Mouse (Mus musculus) right cerebral cortex, postnatal 10 days (tissue): ENCODE measurements around the gene Akap2.

Source experiments
- DNase-seq, 2 experiments: peaks; one replicate each; pipeline ENCODE4 v3.0.0; 2021; ENCODE audit warnings: low spot score in 2 of 2

Akap2 gene

GRCm38 (mm10) chr4:57757997-57758396, 40.5 kb downstream of the Akap2 start:
- no peak for DNase-seq

DNA sequence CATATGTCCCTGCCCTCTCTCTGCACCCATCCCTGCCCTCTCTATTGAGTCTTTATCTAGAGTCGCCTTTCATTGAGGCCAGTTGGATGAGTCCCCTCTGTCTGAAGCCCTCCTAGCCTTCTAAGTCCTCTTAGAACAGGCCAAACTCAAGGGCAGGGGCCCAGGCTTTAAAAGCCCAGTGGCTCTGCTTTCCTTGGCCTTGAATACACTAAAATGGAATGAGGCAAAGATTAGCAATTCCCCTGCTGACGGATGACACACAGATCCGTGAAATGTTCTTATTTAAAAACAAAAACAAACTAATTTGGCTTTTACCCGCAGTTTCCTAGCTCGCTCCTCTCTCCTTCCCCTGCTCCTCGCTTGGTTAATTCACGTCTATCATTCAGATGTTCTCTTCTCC, 45.0 kb downstream of the Akap2 start:
- no peak for DNase-seq

GRCm38 (mm10) chr4:57764392-57764791, 46.9 kb downstream of the Akap2 start:
- no peak for DNase-seq

- no peak for DNase-seq
Observed at GRCm38 (mm10) chr4:57764926-57765325, 47.5 kb downstream of the Akap2 start.

GRCm38 (mm10) chr4:57765806-57766205, 48.3 kb downstream of the Akap2 start:
- DNase-seq: no peak

DNA sequence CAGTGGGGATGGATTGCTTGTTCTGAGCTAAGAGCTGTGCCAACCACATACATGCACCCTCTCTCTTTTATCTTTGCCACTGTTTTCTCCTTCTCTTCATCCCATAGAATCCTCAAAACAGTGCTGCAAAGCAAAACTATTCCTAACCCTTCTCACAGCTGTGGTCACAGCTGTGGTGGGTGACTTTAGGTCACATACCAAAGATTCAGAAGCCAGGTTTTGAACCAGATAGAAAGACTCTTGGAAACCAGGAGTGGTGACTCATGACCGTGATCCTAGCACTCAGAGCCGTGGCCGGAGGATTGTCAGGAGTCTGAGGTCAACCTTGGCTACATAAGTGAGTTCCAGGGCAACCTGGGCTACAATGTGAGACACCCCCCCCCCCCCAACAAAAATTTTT, 51.5 kb downstream of the Akap2 start:
- DNase-seq: no peak

DNA sequence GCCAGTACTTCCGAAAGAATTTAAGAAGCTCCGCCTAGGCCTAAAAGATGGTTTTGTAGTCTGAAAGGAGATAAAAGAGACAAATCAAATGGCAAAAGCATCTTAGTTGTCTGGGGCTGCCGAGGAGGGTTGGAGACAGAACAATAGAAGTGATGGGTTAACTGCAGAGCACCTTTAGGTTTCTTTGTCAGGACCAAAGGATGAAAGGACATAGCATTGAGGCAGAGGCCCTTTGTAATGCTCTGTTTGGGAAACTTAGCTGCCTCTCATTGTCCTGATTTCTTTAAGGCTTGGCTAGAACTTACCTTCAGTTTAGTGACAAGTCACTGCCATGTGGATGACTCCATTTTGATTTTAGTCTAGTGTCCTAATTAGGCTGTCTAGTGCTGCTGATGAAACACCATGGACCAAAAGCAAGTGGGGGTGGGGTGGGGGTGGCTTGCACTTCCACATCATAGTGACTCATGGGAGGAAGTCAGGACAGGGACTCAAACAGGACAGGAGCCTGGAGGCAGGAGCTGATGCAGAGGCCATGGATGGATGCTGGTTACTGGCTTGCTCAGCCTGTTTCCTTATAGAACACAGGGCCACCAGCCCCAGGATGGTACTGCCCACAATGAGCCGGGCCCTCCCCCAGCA, 52.8 kb downstream of the Akap2 start:
- DNase-seq: no peak

GRCm38 (mm10) chr4:57771558-57772219, 54.2 kb downstream of the Akap2 start:
- no peak for DNase-seq

DNA sequence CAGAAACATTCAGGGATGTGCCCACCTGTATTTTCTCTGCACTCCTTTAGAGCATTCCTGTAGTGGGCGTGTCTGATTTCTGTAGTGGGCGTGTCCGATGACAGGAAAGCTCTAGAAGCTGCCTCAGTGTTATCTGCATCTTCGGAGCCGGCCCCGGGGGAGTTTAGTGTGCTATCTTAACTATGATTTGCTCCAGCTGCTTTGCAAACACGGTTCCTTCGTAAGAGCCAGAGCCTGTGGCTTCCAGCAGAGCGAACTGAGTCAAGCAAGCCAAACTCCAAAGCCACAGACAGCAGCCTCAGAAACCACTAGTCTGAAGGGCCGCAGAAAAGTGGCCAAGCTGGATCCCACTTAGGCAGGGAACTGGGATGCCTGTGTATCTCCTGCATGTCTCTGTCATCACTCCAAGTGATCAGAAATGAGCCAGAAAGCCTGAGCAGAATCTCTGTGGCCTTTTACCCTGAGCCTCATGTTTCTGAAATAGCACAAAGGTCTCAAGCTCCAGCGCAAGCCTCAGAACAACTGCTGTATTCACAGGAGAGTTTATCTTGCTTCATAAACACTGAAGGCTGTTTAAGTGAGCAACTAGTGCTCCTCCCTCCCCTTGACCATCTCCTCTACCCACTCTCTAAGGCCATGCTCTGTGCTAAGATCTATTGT, 55.5 kb downstream of the Akap2 start:
- DNase-seq: no peak

- no peak for DNase-seq
Observed at GRCm38 (mm10) chr4:57774517-57774916, 57.1 kb downstream of the Akap2 start.

DNA sequence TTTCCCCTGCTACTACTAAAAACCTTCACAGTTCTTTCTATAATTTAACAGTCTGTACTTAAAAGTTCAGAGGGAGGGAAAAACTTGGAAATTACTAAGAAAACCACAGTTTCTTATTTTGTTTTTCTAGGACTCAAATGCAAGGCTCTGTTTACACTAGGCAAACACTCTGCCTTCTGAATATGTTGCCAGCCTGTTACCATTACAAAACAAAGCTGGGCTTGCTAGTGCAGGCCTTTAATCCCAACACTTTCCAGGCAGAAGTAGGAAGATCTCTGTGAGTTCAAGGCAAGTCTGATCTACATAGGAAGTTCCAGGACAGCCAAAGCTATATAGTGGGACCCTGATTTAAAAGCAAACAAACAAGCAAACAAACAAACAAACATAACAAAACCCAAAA, 58.1 kb downstream of the Akap2 start:
- no peak for DNase-seq

GRCm38 (mm10) chr4:57780403-57780802, 62.9 kb downstream of the Akap2 start:
- no peak for DNase-seq

DNA sequence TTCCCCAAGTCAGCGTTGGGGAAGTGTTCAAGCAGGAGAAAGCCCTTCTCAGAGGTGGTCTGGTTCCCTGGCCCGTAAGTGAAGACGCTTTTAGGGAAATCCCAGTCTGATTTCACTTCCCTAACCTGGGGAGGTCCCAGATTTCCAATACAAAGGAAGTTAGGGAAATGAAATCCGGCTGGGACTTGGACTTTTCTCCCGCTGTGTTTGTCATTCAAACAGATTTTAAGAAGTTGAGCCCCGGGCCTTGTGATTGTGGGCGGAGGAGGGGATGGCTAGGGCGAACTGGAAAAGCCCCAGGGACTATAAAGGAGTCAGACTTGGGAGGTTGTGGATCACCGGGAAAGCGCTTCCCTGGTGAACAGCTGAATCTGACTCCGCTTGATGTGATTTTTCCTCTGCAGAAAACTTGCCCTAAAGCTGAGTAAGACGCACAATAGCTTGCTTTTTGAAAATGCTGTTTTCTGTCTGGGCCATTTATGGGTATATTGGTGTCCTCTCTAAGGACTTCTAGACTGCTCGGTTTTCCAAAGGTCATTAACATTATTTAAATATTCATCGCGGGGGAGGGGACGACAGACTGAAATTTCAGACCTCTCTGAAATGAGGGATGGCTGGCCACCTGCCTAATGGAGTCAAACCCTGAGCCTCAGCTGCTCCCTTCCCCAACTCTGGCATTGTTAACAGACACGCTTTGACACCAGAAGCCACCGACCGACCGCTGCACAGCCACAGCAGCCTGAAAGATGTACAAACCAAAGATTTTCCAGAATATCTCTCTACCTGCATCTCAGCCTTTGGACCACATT, 63.6 kb downstream of the Akap2 start:
- peak in 1 of 2 experiments; percentile 38 for DNase-seq

DNA sequence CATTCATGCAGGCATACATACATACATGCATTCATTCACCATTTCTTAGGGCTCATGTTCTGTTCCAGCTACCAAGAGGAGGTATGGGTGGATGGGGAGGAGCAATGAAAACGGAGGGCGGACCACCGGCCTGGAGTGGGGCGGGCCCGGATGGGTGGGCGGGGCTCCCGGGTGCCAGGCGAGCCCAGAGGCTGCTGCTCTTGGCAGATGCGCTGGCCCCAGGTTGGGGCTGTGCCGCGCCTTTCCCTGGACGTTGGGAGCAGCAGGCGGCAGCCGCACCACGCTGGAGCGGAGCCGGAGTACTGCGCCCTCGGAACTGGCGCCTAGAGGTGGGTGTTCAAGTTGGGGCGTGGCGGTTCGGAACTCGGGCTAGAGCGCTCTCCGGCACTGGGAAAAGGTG, 64.5 kb downstream of the Akap2 start:
- peak; percentile 42 to 58 for DNase-seq

GRCm38 (mm10) chr4:57782549-57783390, 65.3 kb downstream of the Akap2 start:
- DNase-seq: peak in 1 of 2 experiments; percentile 39

DNA sequence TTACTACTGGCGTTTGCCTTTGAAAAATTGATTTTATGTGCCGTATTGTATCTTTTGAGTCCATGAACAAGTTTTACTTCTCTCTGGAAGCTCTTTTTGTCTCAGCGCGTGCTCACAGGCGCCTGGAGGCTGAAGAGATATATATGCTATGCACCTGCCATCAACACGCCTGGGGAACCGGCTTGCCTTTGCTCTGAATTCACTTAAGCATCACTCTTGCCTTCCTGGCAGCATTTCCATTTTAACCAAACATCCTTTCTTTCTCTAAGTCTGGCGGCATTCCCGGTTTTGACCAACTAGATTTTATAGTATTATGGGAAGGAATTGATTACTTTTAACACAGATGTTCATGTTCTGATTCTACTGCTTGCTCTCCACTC, 65.9 kb downstream of the Akap2 start:
- peak; percentile 27 to 45 for DNase-seq

- no peak for DNase-seq
Observed at GRCm38 (mm10) chr4:57783853-57784600, 66.6 kb downstream of the Akap2 start.

GRCm38 (mm10) chr4:57788709-57789108, 71.3 kb downstream of the Akap2 start:
- DNase-seq: no peak

GRCm38 (mm10) chr4:57789118-57789517, 71.7 kb downstream of the Akap2 start:
- no peak for DNase-seq

DNA sequence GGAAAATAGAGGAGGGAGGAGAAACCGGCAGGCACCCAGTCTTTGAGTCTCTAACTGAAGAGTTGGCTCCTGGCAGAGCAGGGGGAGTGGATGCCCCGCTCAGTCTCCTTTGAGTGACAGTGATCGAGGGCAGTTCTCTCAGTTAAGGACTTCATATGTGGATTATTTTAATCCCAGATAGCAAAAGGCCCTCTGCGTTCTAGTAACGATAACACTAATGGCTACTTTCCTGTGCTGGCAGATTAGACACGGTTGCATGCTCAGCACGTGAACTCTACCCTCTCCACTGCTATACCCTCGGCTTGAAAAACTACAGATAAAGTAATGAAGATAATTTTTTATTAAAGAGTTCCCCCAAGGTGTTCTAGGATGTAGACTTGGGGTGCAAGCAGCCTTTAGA, 76.5 kb downstream of the Akap2 start:
- no peak for DNase-seq

- no peak for DNase-seq
Observed at GRCm38 (mm10) chr4:57794547-57794946, 77.1 kb downstream of the Akap2 start.
